Mouse (Mus musculus) Patski (cell line): ENCODE results near the gene Krt71. TPM values are rescaled to one million over a fixed set of nuclear protein-coding genes. Genes with fewer than 3 reads are reported as not detected.

Experiments
- ATAC-seq: fragments of 100-300 bp; one replicate; pipeline ENCODE4 v1.8.0; 2021
- CTCF ChIA-PET: fragments of 350-600 bp; sonication (Branson Sonifier 250); formaldehyde crosslinking; loops from one replicate; lab custom pipeline; 2022; ENCODE audit warnings: inconsistent platforms; lab: Charles Lee
- POLR2A ChIA-PET: fragments of 350-600 bp; sonication (Branson Sonifier 250); formaldehyde crosslinking; loops from one replicate; lab custom pipeline; 2022; ENCODE audit warnings: antibody characterized with exemption, inconsistent platforms; lab: Charles Lee
- DNase-seq: peaks from one replicate; pipeline ENCODE4 v3.0.0-alpha.2; 2011; ENCODE audit warnings: low read depth, low spot score
- H3K27me3 ChIP-seq: fragments of 371-371 bp; one replicate; pipeline ENCODE4 v1.5.1; 2021
- CTCF ChIP-seq: fragments of 100-300 bp; IDR thresholded peaks from one replicate; pipeline ENCODE4 v1.5.1; 2021
- in situ Hi-C: fragments of 300-500 bp; cut with MboI; formaldehyde crosslinking; loops from 3 replicates; pipeline ENCODE4 v1.11.1; 2018; ENCODE audit warnings: low pct_unique_long_range_greater_than_20kb, mixed read lengths
- polyA plus RNA-seq: library from polyadenylated mRNA; unstranded; gene quantifications from one replicate; pipeline ENCODE4 v1.2.3, GENCODE M21; 2021

Gene Krt71
- polyA plus RNA-seq, result not detected

- in situ Hi-C loops, result no loop called here
- DNase-seq, result no peak
- peaks cover 41% of the 10 kb centered on the region for H3K27me3 ChIP-seq
- ATAC-seq, result no peak
- POLR2A ChIA-PET, result no interaction called here
- no peak for TF ChIP-seq CTCF
- CTCF ChIA-PET, result no interaction called here
Measured at GRCm38 (mm10) chr15:101742711-101743110, at the start of gene Krt71. Krt71 (minus strand) TSS chr15:101743109.

- ATAC-seq (no peak), DNase-seq (no peak)
- ChIA-PET POLR2A (no interaction called here), CTCF (interaction anchor here (1.1 to 1.9 kb wide), 2 partner anchors 11 to 18 kb away, joined by 3 to 5 read pairs; partner anchors contain the start of gene Krt73)
- in situ Hi-C loops, result no loop called here
- no peak for TF ChIP-seq CTCF
- peaks cover 31% of the 10 kb centered on the region for H3K27me3 ChIP-seq
Measured at GRCm38 (mm10) chr15:101790867-101791266, 48.0 kb upstream of the Krt71 start.

GRCm38 (mm10) chr15:101786360-101786759 lies 43.5 kb upstream of the Krt71 start, which contains the start of gene Krt72:
Krt72 (minus strand) TSS chr15:101786460.
- ChIA-PET POLR2A (no interaction called here), CTCF (no interaction called here)
- DNase-seq, result no peak
- no peak for TF ChIP-seq CTCF
- in situ Hi-C loops, result no loop called here
- peaks cover 33% of the 10 kb centered on the region for H3K27me3 ChIP-seq
- ATAC-seq, result no peak

- in situ Hi-C loops, result loop anchor here (5.0 kb wide), 4 partner anchors 199 to 436 kb away; partner anchors contain the start of gene Eif4b
- DNase-seq (no peak), ATAC-seq (no peak)
- CTCF ChIA-PET, result interaction anchor here (1.0 to 3.3 kb wide), 4 partner anchors 153 to 211 kb away, joined by 3 to 26 read pairs (median 22); no protein-coding TSS in a partner anchor
- POLR2A ChIA-PET, result no interaction called here
- TF ChIP-seq CTCF, result no peak
- peaks cover 11% of the 10 kb centered on the region for H3K27me3 ChIP-seq
Measured at GRCm38 (mm10) chr15:101773420-101773819, 30.5 kb upstream of the Krt71 start.

- ChIA-PET POLR2A (no interaction called here), CTCF (interaction anchor here (0.6 to 3.3 kb wide), 10 partner anchors 17 to 449 kb away, joined by 3 to 26 read pairs (median 9); no protein-coding TSS in a partner anchor)
- ATAC-seq, result peak; percentile 27
- TF ChIP-seq CTCF, result peak; percentile 93
- in situ Hi-C loops, result loop anchor here (5.0 kb wide), 4 partner anchors 200 to 435 kb away; partner anchors contain the start of gene Eif4b
- peaks cover 6% of the 10 kb centered on the region for H3K27me3 ChIP-seq
- peak; percentile 12 for DNase-seq
Measured at GRCm38 (mm10) chr15:101772711-101773081, 29.8 kb upstream of the Krt71 start.

- in situ Hi-C loops, result loop anchor here (5.0 kb wide), 4 partner anchors 200 to 435 kb away; partner anchors contain the start of gene Eif4b
- TF ChIP-seq CTCF, result peak; percentile 69
- ChIA-PET CTCF (interaction anchor here (0.6 to 3.3 kb wide), 10 partner anchors 17 to 449 kb away, joined by 3 to 26 read pairs (median 9); no protein-coding TSS in a partner anchor), POLR2A (no interaction called here)
- peaks cover 6% of the 10 kb centered on the region for H3K27me3 ChIP-seq
- DNase-seq, result no peak
- no peak for ATAC-seq
Measured at GRCm38 (mm10) chr15:101772080-101772710, 29.3 kb upstream of the Krt71 start.

GRCm38 (mm10) chr15:101770226-101770625 lies 27.3 kb upstream of the Krt71 start:
- H3K27me3 ChIP-seq, result peaks cover 6% of the 10 kb centered on the region
- ATAC-seq (no peak), DNase-seq (no peak)
- TF ChIP-seq CTCF, result no peak
- in situ Hi-C loops, result loop anchor here (5.0 kb wide), 4 partner anchors 202 to 433 kb away; partner anchors contain the start of gene Eif4b
- ChIA-PET CTCF (no interaction called here), POLR2A (no interaction called here)

- H3K27me3 ChIP-seq, result peaks cover 21% of the 10 kb centered on the region
- ATAC-seq (no peak), DNase-seq (no peak)
- in situ Hi-C loops, result no loop called here
- CTCF ChIA-PET, result no interaction called here
- no peak for TF ChIP-seq CTCF
- POLR2A ChIA-PET, result no interaction called here
Measured at GRCm38 (mm10) chr15:101737786-101738185, 5.1 kb downstream of the Krt71 start.

- in situ Hi-C loops, result no loop called here
- DNase-seq (no peak), ATAC-seq (no peak)
- no peak for TF ChIP-seq CTCF
- POLR2A ChIA-PET, result no interaction called here
- CTCF ChIA-PET, result no interaction called here
- H3K27me3 ChIP-seq, result peaks cover 17% of the 10 kb centered on the region
Measured at GRCm38 (mm10) chr15:101730653-101731052, 12.3 kb downstream of the Krt71 start.

- CTCF ChIA-PET, result interaction anchor here (0.9 kb wide), 1 partner anchor 12 kb away, joined by 3 read pairs; no protein-coding TSS in a partner anchor
- peaks cover 8% of the 10 kb centered on the region for H3K27me3 ChIP-seq
- POLR2A ChIA-PET, result no interaction called here
Measured at GRCm38 (mm10) chr15:101724686-101725085, 18.2 kb downstream of the Krt71 start.

GRCm38 (mm10) chr15:101715831-101716230 lies 27.1 kb downstream of the Krt71 start:
- ATAC-seq (peak; percentile 73), DNase-seq (peak; percentile 20)
- no peaks in the 10 kb centered on the region for H3K27me3 ChIP-seq
- CTCF ChIA-PET, result no interaction called here
- TF ChIP-seq CTCF, result no peak
- in situ Hi-C loops, result no loop called here
- POLR2A ChIA-PET, result no interaction called here

More at GRCm38 (mm10) chr15:101724686-101725085, 18.2 kb downstream of the Krt71 start:
- no peak for ATAC-seq
- no peak for DNase-seq
- no peak for TF ChIP-seq CTCF
- in situ Hi-C loops, result no loop called here
